Mouse (Mus musculus) ovary, postnatal 14 days (tissue): Measurements from ENCODE around the gene Ncln.
"Not testable (repeated sequence)": the region's sequence is repeated elsewhere in the genome, so short reads cannot be mapped to it uniquely, and the experiment has no call there.

Experiments used
- DNase-seq: peaks from one replicate; pipeline ENCODE4 v3.0.0; 2022; ENCODE audit warnings: low spot score

Gene Ncln

GRCm38 (mm10) chr10:81461673-81462414, 34.3 kb downstream of the Ncln start:
- DNase-seq: no peak

- DNase-seq: no peak
These were observed 35.2 kb downstream of the Ncln start for GRCm38 (mm10) chr10:81460951-81461350.

- DNase-seq: no peak
These were observed 35.7 kb downstream of the Ncln start for GRCm38 (mm10) chr10:81460471-81460870.

GRCm38 (mm10) chr10:81459399-81459798, 36.8 kb downstream of the Ncln start:
- no peak for DNase-seq

- no peak for DNase-seq
These were observed 37.9 kb downstream of the Ncln start for GRCm38 (mm10) chr10:81458267-81458666.

- no peak for DNase-seq
These were observed 38.6 kb downstream of the Ncln start for GRCm38 (mm10) chr10:81457624-81458023.

- no peak for DNase-seq
These were observed 39.1 kb downstream of the Ncln start for GRCm38 (mm10) chr10:81456983-81457563.

GRCm38 (mm10) chr10:81455181-81455895, 40.9 kb downstream of the Ncln start, which contains the start of gene Nfic:
TSS of gene Nfic (minus strand) at chr10:81455635.
- no peak for DNase-seq

- DNase-seq: no peak
These were observed 42.1 kb downstream of the Ncln start for GRCm38 (mm10) chr10:81454106-81454505.

GRCm38 (mm10) chr10:81452947-81453288, 43.3 kb downstream of the Ncln start:
- no peak for DNase-seq

- no peak for DNase-seq
These were observed 43.8 kb downstream of the Ncln start for GRCm38 (mm10) chr10:81452237-81452946.

GRCm38 (mm10) chr10:81451365-81451745, 44.8 kb downstream of the Ncln start:
- DNase-seq: no peak

- no peak for DNase-seq
These were observed 45.4 kb downstream of the Ncln start for GRCm38 (mm10) chr10:81450641-81451364.

- DNase-seq: peak; percentile 87
These were observed 46.1 kb downstream of the Ncln start for GRCm38 (mm10) chr10:81450140-81450539.

- DNase-seq: not testable (repeated sequence)
These were observed 50.7 kb downstream of the Ncln start for GRCm38 (mm10) chr10:81445516-81445915.

GRCm38 (mm10) chr10:81441019-81441418, 55.2 kb downstream of the Ncln start:
- no peak for DNase-seq
